Mouse (Mus musculus) layer of hippocampus, adult 2 months (tissue): ENCODE data around the gene Timm8a1. TPM values are rescaled to one million over a fixed set of nuclear protein-coding genes. Genes with fewer than 3 reads are reported as not detected.
A peak's percentile ranks its signal among the peaks of the same experiment; 100 is the strongest.

Experiments used
- DNase-seq, 2 experiments: peaks; one replicate each; pipeline ENCODE4 v3.0.0; 2022; ENCODE audit warnings: low spot score in 2 of 2
- H3K27ac ChIP-seq: fragments of 200-600 bp; 2 replicates; pipeline ENCODE4 v1.8.1; 2022
- H3K4me3 ChIP-seq: fragments of 200-600 bp; 2 replicates; pipeline ENCODE4 v1.8.1; 2022; ENCODE audit warnings: mild to moderate bottlenecking
- CTCF ChIP-seq: fragments of 200-600 bp; conservative IDR thresholded peaks from 2 replicates; pipeline ENCODE4 v1.8.1; 2022; ENCODE audit warnings: antibody characterized with exemption, mild to moderate bottlenecking, moderate library complexity
- long read RNA-seq, 2 experiments: library from polyadenylated mRNA; stranded (forward); transcript quantifications; one replicate each; pipeline ENCODE4 v2.0.0; 2021; ENCODE audit warnings: borderline mapping rate in 2 of 2
- total RNA-seq, 2 experiments: library from RNA; stranded (reverse); gene quantifications; 2 replicates each; pipeline ENCODE4 v1.2.3; 2021

The Timm8a1 gene
- total RNA-seq: 10 to 100 TPM; 15.7 to 18.3 TPM
- long read RNA-seq, experiment 1, transcript Timm8a1-201 (2 exons, 1,421 nt): major isoform, 10 of 10 reads
- long read RNA-seq, experiment 1, partial matches to known transcripts: 0 of 10 reads
- long read RNA-seq, experiment 1, other reads (novel, unspliced or antisense): 0 of 10 reads
- long read RNA-seq, experiment 2, transcript Timm8a1-201 (2 exons, 1,421 nt): major isoform, 19 of 21 reads
- long read RNA-seq, experiment 2, partial matches to known transcripts: 2 of 21 reads
- long read RNA-seq, experiment 2, other reads (novel, unspliced or antisense): 0 of 21 reads

GRCm38 (mm10) chrX:134541145-134541954 lies at the start of gene Timm8a1:
Gene Timm8a1 (minus strand): TSS chrX:134541865.
- H3K4me3 ChIP-seq: peak within 1 kb of the TSS; percentile 65
- peak; percentile 13 to 20 for DNase-seq
- no peak for TF ChIP-seq CTCF
- H3K27ac ChIP-seq: peak within 1 kb of the TSS; percentile 89

DNA sequence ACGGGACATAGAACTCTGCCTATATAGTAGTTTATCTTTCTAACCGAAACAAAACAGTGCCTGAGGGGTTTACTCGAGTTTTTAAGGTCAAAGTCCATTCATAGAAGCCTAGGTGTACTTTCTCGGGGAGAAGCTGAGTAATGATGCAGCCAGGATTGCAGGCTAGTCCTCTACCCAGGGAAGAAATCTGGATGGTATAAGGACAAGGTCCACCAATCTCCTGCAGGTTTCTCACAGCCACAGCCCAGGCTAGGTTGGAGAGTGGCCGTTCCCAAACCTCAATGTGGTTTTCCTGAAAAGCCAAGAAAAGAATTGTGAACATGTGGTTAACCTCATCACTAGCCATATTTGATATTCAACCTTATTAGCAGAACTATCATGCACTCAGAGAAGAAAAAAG lies 48.2 kb upstream of the Timm8a1 start:
- TF ChIP-seq CTCF: no peak
- H3K4me3 ChIP-seq: no peak overlapping the region
- no peak for DNase-seq

GRCm38 (mm10) chrX:134588997-134589396 lies 47.3 kb upstream of the Timm8a1 start:
- no peak for TF ChIP-seq CTCF

More for the DNA sequence above, 48.2 kb upstream of the Timm8a1 start:
- no peak overlapping the region for H3K27ac ChIP-seq

GRCm38 (mm10) chrX:134588261-134588660 lies 46.6 kb upstream of the Timm8a1 start:
- Histone ChIP-seq H3K4me3 (no peak overlapping the region), H3K27ac (no peak overlapping the region)
- no peak for TF ChIP-seq CTCF
- DNase-seq: no peak

More at GRCm38 (mm10) chrX:134588997-134589396, 47.3 kb upstream of the Timm8a1 start:
- H3K4me3 ChIP-seq: no peak overlapping the region
- H3K27ac ChIP-seq: no peak overlapping the region
- DNase-seq: no peak

DNA sequence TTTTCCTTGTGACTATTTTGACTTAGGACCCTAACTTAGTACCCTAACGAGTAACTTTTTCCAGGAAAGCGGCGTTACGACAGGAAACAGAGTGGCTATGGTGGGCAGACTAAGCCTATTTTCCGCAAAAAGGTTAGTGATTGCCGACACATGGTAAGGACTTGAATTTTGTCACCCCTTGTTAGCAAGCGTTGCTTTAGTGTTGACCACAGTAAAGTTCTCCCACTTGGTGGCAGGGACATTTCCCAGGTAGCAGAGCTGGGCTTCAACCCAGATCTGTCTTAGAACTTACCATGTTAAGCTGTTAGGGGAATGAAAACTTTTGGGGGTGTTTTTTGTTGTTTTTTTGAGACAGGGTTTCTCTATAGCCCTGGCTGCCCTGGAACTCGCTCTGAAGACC lies 44.8 kb upstream of the Timm8a1 start:
- Histone ChIP-seq H3K27ac (peak overlapping the region; percentile 85; the same call in 1 of the 2 replicates), H3K4me3 (peak overlapping the region; percentile 60)
- DNase-seq: no peak
- no peak for TF ChIP-seq CTCF

GRCm38 (mm10) chrX:134585103-134586002 lies 43.7 kb upstream of the Timm8a1 start, which contains the start of gene Rpl36a:
Gene Rpl36a (plus strand): TSS chrX:134585654.
- TF ChIP-seq CTCF: peak; percentile 83
- H3K27ac ChIP-seq: peak within 1 kb of the TSS; percentile 85
- H3K4me3 ChIP-seq: peak within 1 kb of the TSS; percentile 60
- peak; percentile 81 to 89 for DNase-seq

- TF ChIP-seq CTCF: no peak
- H3K27ac ChIP-seq: no peak within 1 kb of the TSS
- H3K4me3 ChIP-seq: no peak within 1 kb of the TSS
- DNase-seq: no peak
Measured at GRCm38 (mm10) chrX:134582888-134583669, 41.4 kb upstream of the Timm8a1 start, which contains the start of gene Btk. Gene Btk (minus strand): TSS chrX:134583570.

DNA sequence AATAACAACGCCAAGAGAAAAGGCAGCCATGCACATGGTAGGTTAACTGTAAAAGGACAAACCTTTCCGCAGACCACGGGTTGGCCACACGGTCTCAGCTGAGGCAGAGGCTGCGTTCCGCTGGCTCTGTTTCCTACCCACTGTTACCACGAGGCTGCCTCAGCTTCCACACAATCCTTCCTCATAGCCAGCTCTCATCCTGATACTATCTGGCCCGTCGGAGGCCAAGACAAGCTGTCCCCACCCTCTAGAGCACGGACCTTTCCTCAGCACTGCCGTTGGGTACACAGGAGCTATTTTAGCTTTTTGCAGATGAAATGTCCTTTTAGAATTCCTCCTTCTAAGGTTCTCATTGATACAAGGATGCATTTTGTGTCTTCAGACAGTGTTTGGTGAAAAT lies 40.6 kb upstream of the Timm8a1 start:
- TF ChIP-seq CTCF: no peak
- no peak overlapping the region for H3K4me3 ChIP-seq
- H3K27ac ChIP-seq: no peak overlapping the region
- no peak for DNase-seq

DNA sequence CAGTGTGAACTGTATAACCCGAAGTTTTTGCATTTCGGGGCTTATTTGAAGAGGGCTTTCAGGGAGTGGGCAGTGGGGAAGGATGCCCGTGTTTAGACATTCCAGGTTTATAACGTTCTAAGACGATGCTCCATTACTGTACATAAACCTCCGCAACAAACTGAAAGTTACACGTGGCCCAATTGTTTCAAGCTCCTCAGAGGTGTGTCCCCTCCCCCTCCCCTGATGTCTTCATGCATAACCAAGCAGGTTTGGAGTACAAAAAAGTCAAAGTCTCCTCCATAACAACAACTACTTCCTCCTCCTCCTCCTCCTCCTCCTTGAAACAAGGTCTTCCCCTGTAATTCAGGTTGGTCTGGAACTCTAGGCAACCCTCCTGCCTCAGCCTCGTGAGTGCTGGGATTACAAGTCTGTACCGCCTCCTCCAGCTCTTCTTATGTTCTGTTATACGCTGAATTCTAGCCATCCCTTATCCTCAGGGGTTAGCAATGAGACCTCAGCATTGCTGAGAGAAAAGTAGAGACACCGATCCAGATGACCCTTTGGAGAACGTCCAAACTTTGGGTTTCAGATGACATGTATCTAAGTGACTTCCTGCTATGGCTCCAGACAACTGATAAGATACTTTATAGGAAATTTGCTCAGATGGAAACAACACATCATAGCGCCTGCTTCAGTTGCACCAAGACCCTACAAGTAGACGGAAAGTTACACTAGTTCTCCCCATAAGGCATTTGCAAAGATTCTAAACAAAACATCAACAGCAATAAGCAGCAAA lies 39.1 kb upstream of the Timm8a1 start:
- Histone ChIP-seq H3K27ac (no peak overlapping the region), H3K4me3 (no peak overlapping the region)
- no peak for DNase-seq
- no peak for TF ChIP-seq CTCF

DNA sequence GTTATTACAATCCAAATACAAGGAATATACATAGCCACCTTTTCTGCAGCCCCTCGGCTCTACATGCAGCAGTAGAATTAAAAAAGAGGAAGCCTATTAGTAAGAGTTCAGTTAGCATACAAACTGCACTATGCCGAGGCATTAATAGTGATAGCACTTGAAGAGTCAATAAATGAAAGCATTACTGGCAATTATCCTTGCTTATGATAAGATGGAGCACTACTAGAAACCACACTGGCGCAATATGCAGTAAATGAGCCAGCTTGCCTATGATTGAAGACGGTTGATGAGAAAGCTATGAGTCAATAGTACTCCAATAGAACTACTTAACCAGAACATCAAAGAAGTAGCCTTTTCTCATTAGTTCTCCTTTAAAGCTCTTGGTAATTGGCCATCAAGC lies 36.2 kb upstream of the Timm8a1 start:
- Histone ChIP-seq H3K27ac (no peak overlapping the region), H3K4me3 (no peak overlapping the region)
- DNase-seq: no peak
- no peak for TF ChIP-seq CTCF
